ENCODE assay signal across 9 mouse cellular contexts in genomic region chr2:153052700-153053351, GRCm38 (mm10). TPM values are rescaled to one million over a fixed set of nuclear protein-coding genes. Genes with fewer than 3 reads are reported as not detected.
DNase-seq lines count a peak whose midpoint lies in the region; ATAC-seq and TF ChIP-seq lines count a peak whose summit lies in the region.
"Had no signal": no experiment of that assay in that cellular context is flagged by ENCODE, and none has a peak within 500 bp of the region (broad histone marks: within the 10 kb centered on the region; RNA-seq: fewer than 3 reads in every experiment).

No protein-coding gene starts in this region.

- 0 out of 2 replicates have a peak overlapping the region, but pooled peaks have one; percentile 11 for H3K4me2 ChIP-seq in hindbrain, embryonic 12.5 days (replicated peaks)
- no peak overlapping the region; the same call in 1 of the 2 replicates for H3K4me2 ChIP-seq in hindbrain, embryonic 14.5 days (replicated peaks)
- peak overlapping the region; percentile 26 for H3K4me2 ChIP-seq in limb, embryonic 12.5 days

- H3K4me3 ChIP-seq in hindbrain, embryonic 12.5 days: no peak overlapping the region
- H3K4me3 ChIP-seq in hindbrain, embryonic 14.5 days (replicated peaks; ENCODE audit: low read length): no peak overlapping the region
- H3K4me3 ChIP-seq in cerebellum, adult 2 months (replicated peaks; ENCODE audit: insufficient read depth, low read depth, low read length): peak overlapping the region; percentile 8
- H3K4me3 ChIP-seq in limb, embryonic 12.5 days (replicated peaks): peak overlapping the region; percentile 21
- H3K4me3 ChIP-seq: erythroblast, embryonic 14.5 days had no signal

- ATAC-seq in hindbrain, embryonic 12.5 days (ENCODE audit: low FRiP score): no peak
- ATAC-seq in hindbrain, embryonic 14.5 days (ENCODE audit: low FRiP score): no peak
- ATAC-seq in limb, embryonic 12.5 days (ENCODE audit: insufficient number of reproducible peaks, insufficient read depth, low FRiP score, low TSS enrichment, low read depth): no peak

- peaks cover 36% of the 10 kb centered on the region for H3K27me3 ChIP-seq in hindbrain, embryonic 12.5 days
- peaks cover 12% of the 10 kb centered on the region for H3K27me3 ChIP-seq in hindbrain, embryonic 14.5 days (ENCODE audit: control insufficient read depth, insufficient read depth, low read length)
- no peaks in the 10 kb centered on the region for H3K27me3 ChIP-seq in cerebellum, adult 2 months (ENCODE audit: control insufficient read depth, insufficient read depth, low read length)
- peaks cover 61% of the 10 kb centered on the region for H3K27me3 ChIP-seq in limb, embryonic 12.5 days

- TF ChIP-seq CTCF in cerebellum, adult 2 months (IDR thresholded peaks at IDR 0.05; ENCODE audit: borderline replicate concordance, insufficient read depth, low read depth, low read length): peak; percentile 35; the same call in 1 of the 2 replicates

- no peaks in the 10 kb centered on the region for H3K9me3 ChIP-seq in hindbrain, embryonic 12.5 days (replicated peaks)
- no peaks in the 10 kb centered on the region for H3K9me3 ChIP-seq in hindbrain, embryonic 14.5 days (ENCODE audit: control insufficient read depth, low read length)
- no peaks in the 10 kb centered on the region for H3K9me3 ChIP-seq in limb, embryonic 12.5 days

- H3K9ac ChIP-seq in hindbrain, embryonic 12.5 days: 0 out of 2 replicates have a peak overlapping the region, but pooled peaks have one; percentile 19
- no peak overlapping the region for H3K9ac ChIP-seq in hindbrain, embryonic 14.5 days
- no peak overlapping the region for H3K9ac ChIP-seq in limb, embryonic 12.5 days (replicated peaks)

- H3K4me1 ChIP-seq in hindbrain, embryonic 12.5 days: peaks cover 13% of the 10 kb centered on the region
- H3K4me1 ChIP-seq in hindbrain, embryonic 14.5 days (replicated peaks; ENCODE audit: control insufficient read depth, insufficient read depth, low read length): peaks cover 15% of the 10 kb centered on the region
- H3K4me1 ChIP-seq in cerebellum, adult 2 months (ENCODE audit: control insufficient read depth, insufficient read depth, low read length): peaks cover 59% of the 10 kb centered on the region
- 0 out of 2 replicates have a peak, but pooled peaks cover 5% of the 10 kb centered on the region for H3K4me1 ChIP-seq in limb, embryonic 12.5 days (replicated peaks)

- no peak for DNase-seq in hindbrain, embryonic 14.5 days (ENCODE audit: low spot score)
- peak; percentile 24 to 31 for DNase-seq in B cell, adult 2 months
- peak; percentile 60 to 66 for DNase-seq in cerebellum, adult 2 months
- no peak for DNase-seq in gastrocnemius, postnatal 10 days
- DNase-seq in gastrocnemius, adult 18-20 months (ENCODE audit: low spot score): no peak
- no peak for DNase-seq in testis, postnatal 10 days (ENCODE audit: low spot score)

- no peak for TF ChIP-seq POLR2A in cerebellum, adult 2 months (IDR thresholded peaks at IDR 0.05; ENCODE audit: borderline replicate concordance, insufficient read depth, low read length)

- H3K27ac ChIP-seq in hindbrain, embryonic 12.5 days: no peak overlapping the region
- no peak overlapping the region for H3K27ac ChIP-seq in hindbrain, embryonic 14.5 days
- peak overlapping the region; percentile 92 for H3K27ac ChIP-seq in cerebellum, adult 2 months (ENCODE audit: insufficient read depth, low read length)
- no peak overlapping the region for H3K27ac ChIP-seq in limb, embryonic 12.5 days

- 8% methylated on average over 30 of the region's 30 CpGs for WGBS in hindbrain, embryonic 12.5 days
- 10% methylated on average over 30 of the region's 30 CpGs for WGBS in hindbrain, embryonic 14.5 days
- WGBS in cerebellum, adult 2 months: 9% methylated on average over 30 of the region's 30 CpGs
- 6% methylated on average over 30 of the region's 30 CpGs for WGBS in limb, embryonic 12.5 days

- peaks cover 12% of the 10 kb centered on the region for H3K36me3 ChIP-seq in hindbrain, embryonic 12.5 days
- peaks cover 39% of the 10 kb centered on the region for H3K36me3 ChIP-seq in hindbrain, embryonic 14.5 days (replicated peaks; ENCODE audit: control insufficient read depth, insufficient read depth)
- H3K36me3 ChIP-seq in limb, embryonic 12.5 days: no peaks in the 10 kb centered on the region

RNA-seq across cellular contexts. Expression of gene Ccm2l, which starts 12.9 kb away (rescaled TPM):
- polyA plus RNA-seq in hindbrain, embryonic 12.5 days (2016; fragmentation: Nextera tagmentation; extraction: Ambion mirVana): 2.8 and 3.3 TPM in 2 replicates
- polyA plus RNA-seq in hindbrain, embryonic 14.5 days (2014; fragmentation: Nextera tagmentation; extraction: Ambion mirVana): 1.7 and 2.4 TPM in 2 replicates
- 9.0 and 11.4 TPM in 2 replicates for polyA plus RNA-seq in cerebellum, adult 2 months (2012; rRNA removed)
- polyA plus RNA-seq in limb, embryonic 12.5 days (2016; fragmentation: Nextera tagmentation; extraction: Ambion mirVana): 2.5 and 3.0 TPM in 2 replicates
- 10 to 100 TPM in 1 of 2 experiments, 1 to 10 TPM in 1; 7.6 to 12.6 TPM for total RNA-seq in gastrocnemius, postnatal 10 days (2021)
- 1 to 10 TPM; 3.3 to 4.1 TPM for total RNA-seq in gastrocnemius, adult 18-20 months (2021)
- polyA plus RNA-seq: erythroblast, embryonic 14.5 days had no signal

RNA-seq across cellular contexts. Expression of gene Xkr7, which starts 21.2 kb away (rescaled TPM):
- 1.7 and 2.0 TPM in 2 replicates for polyA plus RNA-seq in hindbrain, embryonic 12.5 days (2016; fragmentation: Nextera tagmentation; extraction: Ambion mirVana)
- 0.84 and 1.8 TPM in 2 replicates for polyA plus RNA-seq in hindbrain, embryonic 14.5 days (2014; fragmentation: Nextera tagmentation; extraction: Ambion mirVana)
- 9.5 and 11.6 TPM in 2 replicates for polyA plus RNA-seq in cerebellum, adult 2 months (2012; rRNA removed)
- polyA plus RNA-seq in limb, embryonic 12.5 days (2016; fragmentation: Nextera tagmentation; extraction: Ambion mirVana): not detected in 2 replicates
- under 1 TPM; 0.41 to 0.42 TPM for total RNA-seq in gastrocnemius, postnatal 10 days (2021)
- not detected for total RNA-seq in gastrocnemius, adult 18-20 months (2021)
- polyA plus RNA-seq: erythroblast, embryonic 14.5 days had no signal

RNA-seq across cellular contexts. Expression of gene Pdrg1, which starts 37.6 kb away (rescaled TPM):
- polyA plus RNA-seq in hindbrain, embryonic 12.5 days (2016; fragmentation: Nextera tagmentation; extraction: Ambion mirVana): 127 and 131 TPM in 2 replicates
- 137 and 149 TPM in 2 replicates for polyA plus RNA-seq in hindbrain, embryonic 14.5 days (2014; fragmentation: Nextera tagmentation; extraction: Ambion mirVana)
- 131 and 133 TPM in 2 replicates for polyA plus RNA-seq in cerebellum, adult 2 months (2012; rRNA removed)
- polyA plus RNA-seq in limb, embryonic 12.5 days (2016; fragmentation: Nextera tagmentation; extraction: Ambion mirVana): 95.4 and 104 TPM in 2 replicates
- total RNA-seq in gastrocnemius, postnatal 10 days (2021): 10 to 100 TPM; 58.6 to 61.5 TPM
- total RNA-seq in gastrocnemius, adult 18-20 months (2021): 10 to 100 TPM; 72.1 to 77.5 TPM

RNA-seq across cellular contexts. Expression of gene Hck, which starts 55.4 kb away (rescaled TPM):
- 2.9 and 3.5 TPM in 2 replicates for polyA plus RNA-seq in hindbrain, embryonic 12.5 days (2016; fragmentation: Nextera tagmentation; extraction: Ambion mirVana)
- polyA plus RNA-seq in hindbrain, embryonic 14.5 days (2014; fragmentation: Nextera tagmentation; extraction: Ambion mirVana): 2.2 and 3.2 TPM in 2 replicates
- 1.2 and 1.4 TPM in 2 replicates for polyA plus RNA-seq in cerebellum, adult 2 months (2012; rRNA removed)
- polyA plus RNA-seq in limb, embryonic 12.5 days (2016; fragmentation: Nextera tagmentation; extraction: Ambion mirVana): 2.9 and 3.9 TPM in 2 replicates
- total RNA-seq in gastrocnemius, postnatal 10 days (2021): 1 to 10 TPM in 1 of 2 experiments, under 1 TPM in 1; 0.85 to 2.3 TPM
- total RNA-seq in gastrocnemius, adult 18-20 months (2021): under 1 TPM; 0.18 to 0.28 TPM

Comparison
In these comparisons a context has a peak if more than half of its experiments do, and no peak if none do; other contexts are left out.
1. H3K4me3 ChIP-seq: peak in cerebellum, adult 2 months (single experiment) and limb, embryonic 12.5 days (single experiment); none in hindbrain, embryonic 12.5 days (single experiment) and hindbrain, embryonic 14.5 days (single experiment).
2. DNase-seq: peak in B cell, adult 2 months (2 of 2) and cerebellum, adult 2 months (2 of 2); none in hindbrain, embryonic 14.5 days (single experiment), gastrocnemius, postnatal 10 days (single experiment), gastrocnemius, adult 18-20 months (single experiment) and testis, postnatal 10 days (single experiment).